Mouse (Mus musculus) heart, embryonic 11.5 days (tissue): Measurements from ENCODE around the gene Clasp2. TPM values are rescaled to one million over a fixed set of nuclear protein-coding genes. Genes with fewer than 3 reads are reported as not detected.

Experiments used
- ATAC-seq: fragments of 200-750 bp; cut with Nextera tagmentation; replicated peaks from 2 replicates; pipeline ENCODE4 v1.8.0; 2017; ENCODE audit warnings: moderate library complexity; ENCODE audit not compliant: insufficient number of reproducible peaks, low FRiP score, low TSS enrichment
- H3K27ac ChIP-seq: fragments of 300-500 bp; sonication (generic); 2 replicates; pipeline ENCODE4 v1.5.1; 2014; ENCODE audit warnings: mild to moderate bottlenecking, low read depth, low read length
- H3K27me3 ChIP-seq: fragments of 300-500 bp; sonication (generic); 2 replicates; pipeline ENCODE4 v1.6.1; 2014; ENCODE audit warnings: mild to moderate bottlenecking, low read length, mixed read lengths; ENCODE audit not compliant: control insufficient read depth, insufficient read depth
- H3K36me3 ChIP-seq: fragments of 300-500 bp; sonication (generic); 2 replicates; pipeline ENCODE4 v1.6.1; 2014; ENCODE audit warnings: mild to moderate bottlenecking, low read length, moderate library complexity, mixed read lengths; ENCODE audit not compliant: control insufficient read depth, insufficient read depth
- H3K4me1 ChIP-seq: fragments of 300-500 bp; sonication (generic); 2 replicates; pipeline ENCODE4 v1.6.1; 2014; ENCODE audit warnings: low read length; ENCODE audit not compliant: control insufficient read depth, insufficient read depth
- H3K4me2 ChIP-seq: fragments of 300-500 bp; sonication (generic); 2 replicates; pipeline ENCODE4 v1.6.1; 2014; ENCODE audit warnings: mild to moderate bottlenecking, moderate library complexity
- H3K4me3 ChIP-seq: fragments of 300-500 bp; sonication (generic); 2 replicates; pipeline ENCODE4 v1.5.1; 2014; ENCODE audit warnings: low read depth, low read length
- H3K9ac ChIP-seq: fragments of 300-500 bp; sonication (generic); 2 replicates; pipeline ENCODE4 v1.6.1; 2014; ENCODE audit warnings: mild to moderate bottlenecking, low read depth, low read length, moderate library complexity
- H3K9me3 ChIP-seq: fragments of 300-500 bp; sonication (generic); replicated peaks from 2 replicates; pipeline ENCODE4 v1.6.1; 2016; ENCODE audit warnings: low read length; ENCODE audit not compliant: control insufficient read depth
- WGBS: fragments of 180-500 bp; shearing (Covaris S2); extraction: QIAGEN DNeasy Blood & Tissue Kit; methylation state at CpG from one replicate; pipeline ENCODE4 v1.1.7; 2014; ENCODE audit not compliant: insufficient replicate concordance; 5-methylcytosine and 5-hydroxymethylcytosine counted together
- polyA plus RNA-seq: library from polyadenylated mRNA; unstranded; fragments of >200 nt; fragmentation: Nextera tagmentation; extraction: Ambion mirVana; gene quantifications from 2 replicates; pipeline ENCODE4 v1.2.1, GENCODE M21; 2014

The Clasp2 gene
- polyA plus RNA-seq, 1 experiment from 2014 or later: 25.3 TPM

- H3K4me1 ChIP-seq: no peaks in the 10 kb centered on the region; the same call in 1 of the 2 replicates
- no peak for ATAC-seq
- no peaks in the 10 kb centered on the region for H3K27me3 ChIP-seq
- 84% methylated on average over 5 of the region's 5 CpGs for WGBS
- H3K4me2 ChIP-seq: no peak overlapping the region
- H3K4me3 ChIP-seq: no peak overlapping the region
- no peaks in the 10 kb centered on the region for H3K36me3 ChIP-seq
- H3K9me3 ChIP-seq: no peaks in the 10 kb centered on the region
- no peak overlapping the region for H3K27ac ChIP-seq
- H3K9ac ChIP-seq: no peak overlapping the region
Measured at GRCm38 (mm10) chr9:113813086-113813485, 71.8 kb downstream of the Clasp2 start.

- Histone ChIP-seq H3K36me3 (no peaks in the 10 kb centered on the region), H3K27me3 (no peaks in the 10 kb centered on the region), H3K4me3 (no peak overlapping the region), H3K4me2 (no peak overlapping the region), H3K9ac (no peak overlapping the region), H3K9me3 (no peaks in the 10 kb centered on the region), H3K4me1 (no peaks in the 10 kb centered on the region; the same call in 1 of the 2 replicates), H3K27ac (no peak overlapping the region)
- ATAC-seq: no peak
- 83% methylated on average over 2 of the region's 2 CpGs for WGBS
Measured at GRCm38 (mm10) chr9:113815836-113816235, 74.6 kb downstream of the Clasp2 start.

DNA sequence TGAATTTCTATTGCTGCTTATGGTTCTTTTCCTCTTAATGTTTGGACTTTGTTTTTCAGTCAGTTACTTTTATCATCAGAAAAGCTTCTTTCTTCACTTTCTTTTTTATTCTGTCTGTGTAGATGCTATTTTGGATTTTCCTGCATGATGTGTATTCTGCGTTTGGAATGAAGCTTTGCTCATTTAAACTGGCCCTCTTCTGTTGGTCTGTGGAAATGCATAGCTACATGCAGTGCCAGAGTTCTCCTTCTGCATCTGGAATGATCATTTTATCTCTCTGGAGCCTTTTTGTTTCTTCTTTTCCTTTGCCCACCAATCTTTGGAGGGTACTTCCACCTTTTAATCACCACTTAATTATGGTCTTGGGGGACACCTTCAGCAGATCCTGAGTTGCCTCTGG, 80.9 kb downstream of the Clasp2 start:
- Histone ChIP-seq H3K27me3 (no peaks in the 10 kb centered on the region), H3K4me1 (no peaks in the 10 kb centered on the region), H3K4me3 (no peak overlapping the region), H3K9ac (no peak overlapping the region), H3K36me3 (no peaks in the 10 kb centered on the region), H3K9me3 (no peaks in the 10 kb centered on the region), H3K27ac (no peak overlapping the region), H3K4me2 (no peak overlapping the region)
- ATAC-seq: no peak
- 49% methylated on average over 1 of the region's 1 CpGs for WGBS

- Histone ChIP-seq H3K27me3 (no peaks in the 10 kb centered on the region), H3K4me2 (no peak overlapping the region), H3K9ac (no peak overlapping the region), H3K36me3 (no peaks in the 10 kb centered on the region), H3K9me3 (no peaks in the 10 kb centered on the region), H3K27ac (no peak overlapping the region), H3K4me1 (no peaks in the 10 kb centered on the region), H3K4me3 (no peak overlapping the region)
- ATAC-seq: no peak
- 78% methylated on average over 9 of the region's 9 CpGs for WGBS
Measured at GRCm38 (mm10) chr9:113828719-113829118, 87.4 kb downstream of the Clasp2 start.

GRCm38 (mm10) chr9:113830219-113830618, 88.9 kb downstream of the Clasp2 start:
- H3K4me2 ChIP-seq: no peak overlapping the region
- no peaks in the 10 kb centered on the region for H3K36me3 ChIP-seq
- H3K9ac ChIP-seq: no peak overlapping the region
- WGBS: 85% methylated on average over 3 of the region's 3 CpGs
- no peak overlapping the region for H3K27ac ChIP-seq
- no peaks in the 10 kb centered on the region for H3K9me3 ChIP-seq
- no peaks in the 10 kb centered on the region for H3K27me3 ChIP-seq
- no peak overlapping the region for H3K4me3 ChIP-seq
- no peak for ATAC-seq
- H3K4me1 ChIP-seq: no peaks in the 10 kb centered on the region

DNA sequence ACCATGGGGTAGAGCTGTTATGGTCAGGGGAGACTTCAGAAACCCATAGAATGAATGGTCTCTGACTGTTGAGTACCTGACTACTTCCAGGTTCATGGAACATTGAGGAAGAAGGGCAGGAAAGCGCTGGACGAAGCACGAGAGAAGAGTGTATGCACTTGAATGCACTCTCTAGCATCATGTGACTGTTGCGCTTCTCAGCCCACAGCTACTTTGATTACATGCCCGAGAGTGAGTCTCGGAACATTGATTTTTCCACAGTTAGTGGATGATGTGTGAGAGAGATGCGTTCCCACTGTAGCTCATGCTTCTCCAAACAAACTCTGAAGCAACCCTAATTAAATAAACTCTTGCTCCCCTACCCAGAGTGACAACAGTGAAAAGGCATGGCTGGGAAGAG, 92.2 kb downstream of the Clasp2 start:
- no peak overlapping the region for H3K4me3 ChIP-seq
- H3K36me3 ChIP-seq: no peaks in the 10 kb centered on the region
- H3K4me1 ChIP-seq: no peaks in the 10 kb centered on the region
- no peak overlapping the region for H3K27ac ChIP-seq
- no peaks in the 10 kb centered on the region for H3K9me3 ChIP-seq
- ATAC-seq: no peak
- WGBS: 86% methylated on average over 7 of the region's 7 CpGs
- H3K27me3 ChIP-seq: no peaks in the 10 kb centered on the region
- H3K9ac ChIP-seq: no peak overlapping the region
- H3K4me2 ChIP-seq: no peak overlapping the region

GRCm38 (mm10) chr9:113837001-113837400, 95.7 kb downstream of the Clasp2 start:
- Histone ChIP-seq H3K36me3 (no peaks in the 10 kb centered on the region), H3K9me3 (no peaks in the 10 kb centered on the region), H3K9ac (no peak overlapping the region), H3K4me1 (no peaks in the 10 kb centered on the region), H3K27ac (no peak overlapping the region), H3K27me3 (no peaks in the 10 kb centered on the region), H3K4me2 (no peak overlapping the region), H3K4me3 (no peak overlapping the region)
- ATAC-seq: no peak
- 84% methylated on average over 4 of the region's 4 CpGs for WGBS

GRCm38 (mm10) chr9:113837461-113837860, 96.2 kb downstream of the Clasp2 start:
- Histone ChIP-seq H3K4me3 (no peak overlapping the region), H3K4me1 (no peaks in the 10 kb centered on the region), H3K36me3 (no peaks in the 10 kb centered on the region), H3K4me2 (no peak overlapping the region), H3K9ac (no peak overlapping the region), H3K27ac (no peak overlapping the region), H3K9me3 (no peaks in the 10 kb centered on the region), H3K27me3 (no peaks in the 10 kb centered on the region)
- ATAC-seq: no peak
- 93% methylated on average over 5 of the region's 5 CpGs for WGBS

DNA sequence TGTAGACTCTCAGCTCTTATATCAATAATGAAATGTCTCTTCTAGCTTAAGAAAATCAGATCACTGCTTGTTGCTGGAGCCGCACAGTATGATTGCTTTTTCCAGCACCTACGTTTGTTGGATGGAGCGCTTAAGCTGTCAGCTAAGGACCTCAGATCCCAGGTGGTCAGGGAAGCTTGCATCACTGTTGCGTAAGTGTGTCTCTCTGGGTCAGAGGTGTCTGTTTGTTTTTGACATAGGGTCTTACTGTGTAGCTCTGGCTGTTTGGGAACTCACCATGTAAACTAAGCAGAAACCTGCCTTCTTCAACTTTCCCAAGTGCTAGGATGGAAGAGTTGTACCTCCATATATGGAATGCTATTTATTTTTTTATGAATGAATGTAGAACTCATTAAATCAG, 102.8 kb downstream of the Clasp2 start:
- Histone ChIP-seq H3K4me2 (no peak overlapping the region), H3K4me3 (no peak overlapping the region), H3K36me3 (no peaks in the 10 kb centered on the region), H3K9me3 (no peaks in the 10 kb centered on the region), H3K27me3 (no peaks in the 10 kb centered on the region), H3K4me1 (no peaks in the 10 kb centered on the region), H3K9ac (no peak overlapping the region), H3K27ac (no peak overlapping the region)
- WGBS: 95% methylated on average over 4 of the region's 4 CpGs
- ATAC-seq: no peak
